Mouse (Mus musculus) cerebellum, adult 11 months (tissue): ENCODE measurements around the gene Cyp11a1.

Source experiments
- DNase-seq: peaks from one replicate; pipeline ENCODE4 v3.0.0; 2022

Gene Cyp11a1

GRCm38 (mm10) chr9:58047061-58047460, 40.9 kb downstream of the Cyp11a1 start:
- no peak for DNase-seq

GRCm38 (mm10) chr9:58048621-58049020, 42.4 kb downstream of the Cyp11a1 start:
- DNase-seq: no peak

DNA sequence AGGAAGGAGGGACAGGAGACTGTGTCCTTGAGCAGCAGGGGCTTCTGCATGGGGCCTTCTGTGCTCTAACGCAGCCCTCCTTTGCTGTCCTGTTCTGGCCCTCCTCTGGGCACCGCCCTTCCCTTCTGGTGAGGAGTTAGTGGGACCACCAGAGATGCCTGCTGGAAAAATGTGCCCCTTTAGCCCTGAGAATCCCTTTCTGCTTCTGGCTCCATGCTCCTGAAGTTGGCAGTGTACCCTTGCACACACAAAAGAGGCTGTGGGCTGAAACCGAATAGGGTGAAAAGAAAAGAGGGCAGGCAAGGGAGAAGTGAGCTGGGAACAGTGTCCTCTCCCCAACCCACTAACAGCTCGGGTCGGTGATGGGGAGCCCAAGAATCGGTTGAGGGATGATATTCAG, 43.0 kb downstream of the Cyp11a1 start:
- DNase-seq: no peak

DNA sequence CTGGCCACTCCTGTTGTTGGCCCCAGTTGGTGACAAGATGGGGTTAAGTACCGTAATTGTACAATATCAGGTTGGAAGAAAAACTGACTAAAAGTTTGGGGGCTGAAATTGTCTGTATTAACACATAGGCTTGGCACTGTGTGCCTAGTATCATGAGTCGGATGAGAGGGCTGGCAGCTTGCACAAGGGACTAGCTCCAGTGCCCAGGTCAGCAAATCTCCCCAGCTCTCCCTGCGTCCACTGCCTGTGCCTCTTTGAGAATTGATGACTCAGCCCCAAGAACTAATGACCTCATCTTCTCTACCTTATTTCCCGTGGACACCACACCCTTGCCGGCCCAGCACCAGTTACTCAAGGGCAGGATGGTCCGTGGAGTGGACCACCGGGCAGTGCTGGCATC, 43.6 kb downstream of the Cyp11a1 start:
- DNase-seq: no peak

DNA sequence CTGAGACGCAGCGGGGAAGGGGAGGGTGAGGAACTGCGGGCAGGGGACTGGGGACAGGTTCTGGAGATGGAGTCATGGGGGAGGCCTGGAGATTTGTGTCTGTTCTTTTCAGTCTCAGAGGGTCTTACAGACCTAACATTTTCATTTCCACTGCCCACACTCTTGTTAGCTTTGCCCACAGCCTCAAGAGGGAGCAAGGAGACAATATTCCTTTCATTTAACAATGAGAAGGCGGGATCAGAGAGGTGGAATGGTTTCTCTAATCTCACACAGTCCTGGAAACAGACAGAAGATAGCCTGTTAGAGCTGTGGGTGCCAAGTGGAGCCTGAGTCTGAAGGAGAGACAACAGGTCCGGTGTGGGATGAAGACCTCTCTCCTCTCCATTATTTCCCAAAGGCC, 45.7 kb downstream of the Cyp11a1 start:
- no peak for DNase-seq

DNA sequence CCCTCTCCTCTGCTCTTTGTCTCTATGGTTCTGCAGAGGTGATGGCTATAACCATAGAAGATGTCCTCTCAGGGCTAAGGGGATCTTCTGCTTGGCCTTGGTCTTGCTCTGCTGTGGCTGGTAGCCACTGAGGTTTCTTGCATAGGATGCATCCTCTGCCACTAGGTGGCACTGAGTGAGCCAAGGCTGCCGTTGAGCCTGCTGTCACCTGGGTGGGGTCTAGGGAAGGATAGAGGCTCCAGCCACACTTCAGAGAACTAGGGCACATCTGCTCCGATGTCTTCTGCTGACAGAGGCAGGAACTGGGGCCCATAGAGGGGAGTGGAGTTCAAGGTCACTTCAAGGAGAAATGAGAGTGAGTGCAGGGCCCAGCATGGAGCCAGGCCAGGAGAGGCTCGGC, 46.9 kb downstream of the Cyp11a1 start:
- DNase-seq: peak; percentile 53

DNA sequence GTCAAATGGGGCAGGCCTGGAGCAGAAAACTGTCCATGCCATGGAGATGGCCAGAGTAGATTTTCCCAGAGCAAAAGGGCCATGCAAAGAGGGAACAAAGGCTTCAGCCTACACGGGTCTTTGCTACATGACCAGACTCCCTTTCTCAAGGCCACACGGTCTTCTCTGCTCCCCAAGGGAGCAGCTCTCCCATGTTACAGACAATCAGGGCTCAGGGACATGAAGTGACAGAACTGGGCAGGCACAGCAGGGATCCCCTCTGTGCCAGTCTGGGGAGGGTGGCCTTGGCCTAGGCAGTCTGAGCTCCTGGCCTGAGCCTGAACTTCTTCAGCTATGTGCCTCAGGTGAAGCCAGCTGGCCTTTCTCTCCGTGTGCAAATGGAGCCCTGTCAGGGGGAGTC, 47.3 kb downstream of the Cyp11a1 start:
- no peak for DNase-seq

GRCm38 (mm10) chr9:58054032-58054431, 47.8 kb downstream of the Cyp11a1 start:
- DNase-seq: no peak

GRCm38 (mm10) chr9:58055666-58056065, 49.5 kb downstream of the Cyp11a1 start:
- no peak for DNase-seq

- DNase-seq: no peak
These were observed 53.7 kb downstream of the Cyp11a1 start for GRCm38 (mm10) chr9:58059920-58060319.

- no peak for DNase-seq
These were observed 54.8 kb downstream of the Cyp11a1 start for GRCm38 (mm10) chr9:58060677-58061667.

GRCm38 (mm10) chr9:58063531-58063930, 57.3 kb downstream of the Cyp11a1 start, which contains the start of gene Stra6:
Gene Stra6, plus strand, starts transcription at chr9:58063788.
- DNase-seq: no peak

DNA sequence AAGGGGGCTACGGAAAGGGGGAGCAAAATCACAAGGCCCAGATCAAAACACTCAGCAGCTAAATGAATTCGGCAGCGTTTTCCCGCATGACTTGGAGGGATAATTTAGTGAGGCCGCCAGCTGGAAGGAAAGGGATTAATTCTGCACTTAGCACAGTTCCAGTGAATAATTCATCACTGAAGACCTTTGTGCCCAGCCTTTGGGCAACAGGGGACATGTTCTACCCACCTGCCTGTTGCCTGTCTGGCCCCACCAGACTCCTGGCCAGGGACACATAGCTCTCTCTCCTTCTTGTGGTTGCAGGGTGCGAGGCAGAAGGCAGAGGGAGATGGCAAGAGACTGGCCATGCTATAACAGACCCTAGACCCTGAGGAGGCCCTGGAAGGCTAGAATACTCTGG, 59.3 kb downstream of the Cyp11a1 start:
- no peak for DNase-seq

GRCm38 (mm10) chr9:58065977-58066730, 59.9 kb downstream of the Cyp11a1 start:
- no peak for DNase-seq

DNA sequence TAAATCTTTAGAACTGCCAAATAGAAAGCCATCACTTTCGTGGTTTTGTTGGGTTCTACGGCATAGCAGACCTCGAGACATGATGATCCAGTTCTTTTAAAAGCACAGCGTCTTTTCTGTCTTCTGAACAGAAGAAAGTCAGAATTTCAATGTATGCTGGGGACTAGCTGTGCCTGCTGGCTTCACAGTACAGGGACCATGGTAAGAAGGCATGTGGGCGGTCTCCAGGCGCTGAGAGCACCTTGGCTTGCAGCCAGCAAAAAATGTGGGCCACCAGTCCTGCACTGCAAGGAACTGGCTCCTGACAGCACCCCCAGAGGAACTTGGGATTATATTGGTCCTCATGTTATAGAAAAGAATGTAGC, 60.5 kb downstream of the Cyp11a1 start:
- no peak for DNase-seq

DNA sequence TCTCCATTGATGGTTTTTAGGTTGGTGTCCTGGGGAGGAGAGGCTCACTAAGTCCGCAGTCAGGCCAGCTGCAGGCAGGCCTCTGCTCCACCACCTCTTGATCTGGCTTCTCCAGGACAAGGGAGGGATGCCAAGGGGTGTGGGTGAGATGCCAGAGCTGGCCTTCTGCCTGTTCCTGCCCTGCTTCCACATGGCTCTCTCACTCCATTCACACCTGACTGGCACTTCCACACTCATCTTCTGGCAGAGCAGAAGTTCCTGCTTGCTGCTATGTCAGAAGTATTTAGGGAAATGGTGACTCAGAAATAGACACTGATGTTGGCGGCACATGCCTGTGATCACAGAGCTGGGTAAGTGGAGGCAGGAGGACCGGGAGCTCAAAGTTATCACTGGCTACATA, 61.3 kb downstream of the Cyp11a1 start:
- DNase-seq: peak; percentile 74

DNA sequence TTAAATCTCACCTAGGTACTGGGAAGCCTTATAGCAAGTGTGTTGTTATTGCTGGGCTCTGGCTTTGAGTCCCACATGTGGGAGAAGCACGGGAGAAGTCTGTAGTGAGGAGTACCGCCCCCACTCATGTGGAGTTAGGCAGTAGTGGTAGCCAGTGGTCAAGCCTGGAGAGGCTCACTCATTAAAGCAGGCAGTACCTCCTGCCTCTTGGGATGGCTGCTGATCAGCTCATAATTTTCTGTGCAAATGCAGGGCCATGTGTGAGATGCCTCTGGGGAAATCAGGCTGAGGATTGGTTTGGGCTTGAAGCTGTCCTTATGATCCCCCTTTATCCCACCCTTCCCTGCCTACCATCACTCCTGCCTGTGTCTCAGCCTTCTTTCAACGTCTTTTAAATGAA, 68.3 kb downstream of the Cyp11a1 start:
- DNase-seq: no peak
